Mouse (Mus musculus): ENCODE measurements at regions not wholly inside any gene's neighbourhood (a gene's known extent, or its start where the extent isn't known, plus 50 kb on each side); places are given as distances from the start of the nearest gene placed in this dataset.

- no peak for DNase-seq (ENCODE audit: low spot score in 2 of 2)
Measured at GRCm38 (mm10) chr1:186444701-186445131, 261.1 kb downstream of the Tgfb2 start.

DNA sequence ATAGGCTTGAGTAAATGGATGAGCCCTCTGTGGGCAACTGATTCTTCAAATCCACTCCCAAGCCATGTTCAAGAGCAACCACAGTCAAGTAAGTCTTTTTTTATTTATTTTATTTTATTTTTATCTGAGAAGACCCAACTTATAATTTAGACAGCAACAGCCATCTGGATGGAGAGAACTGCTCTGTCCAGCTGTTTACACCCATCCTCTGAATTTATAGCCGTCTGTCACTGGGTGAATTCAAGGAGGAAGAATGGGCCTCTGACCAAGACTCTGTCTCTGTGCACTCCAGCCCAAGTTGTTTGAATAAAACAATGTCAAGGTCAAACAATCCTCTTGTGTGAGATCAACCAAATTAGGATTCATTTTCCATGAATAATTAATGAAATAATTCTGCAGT, 263.6 kb downstream of the Tgfb2 start:
- DNase-seq (ENCODE audit: low spot score in 2 of 2): no peak

DNA sequence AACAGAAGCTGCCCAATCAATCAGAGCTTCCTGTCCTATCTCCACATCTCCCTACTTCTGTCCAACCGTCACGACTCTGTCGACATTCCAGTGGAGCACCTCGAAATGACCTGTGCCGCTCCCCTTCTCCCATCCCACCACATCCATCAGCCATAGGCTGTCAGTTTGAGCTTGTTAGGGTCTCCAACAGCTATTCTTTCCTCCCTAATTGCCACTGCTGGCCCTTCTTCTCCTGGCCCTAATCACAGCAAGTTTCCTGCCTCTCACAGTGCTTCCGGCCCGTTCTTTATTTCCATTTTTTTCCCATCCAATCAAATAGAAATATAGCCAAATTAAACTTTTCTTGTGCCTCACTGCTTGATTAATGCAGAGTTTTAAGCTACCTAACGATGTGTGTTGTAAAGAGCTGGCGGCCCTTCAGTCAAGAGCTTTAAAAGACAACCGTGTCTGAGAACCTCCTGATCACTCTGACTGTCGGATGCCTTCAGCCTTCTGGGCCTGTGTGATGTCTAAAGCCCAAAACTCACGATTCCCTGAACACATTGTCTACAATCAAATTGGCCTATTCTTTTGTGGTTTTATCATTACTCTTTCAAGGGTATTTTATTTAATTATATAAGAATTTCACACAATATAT, 270.3 kb downstream of the Tgfb2 start:
- no peak for DNase-seq (ENCODE audit: low spot score in 2 of 2)

- DNase-seq (ENCODE audit: low spot score in 2 of 2): peak in 1 of 2 experiments; percentile 14
Measured at GRCm38 (mm10) chr1:186434782-186435181, 271.0 kb downstream of the Tgfb2 start.

DNA sequence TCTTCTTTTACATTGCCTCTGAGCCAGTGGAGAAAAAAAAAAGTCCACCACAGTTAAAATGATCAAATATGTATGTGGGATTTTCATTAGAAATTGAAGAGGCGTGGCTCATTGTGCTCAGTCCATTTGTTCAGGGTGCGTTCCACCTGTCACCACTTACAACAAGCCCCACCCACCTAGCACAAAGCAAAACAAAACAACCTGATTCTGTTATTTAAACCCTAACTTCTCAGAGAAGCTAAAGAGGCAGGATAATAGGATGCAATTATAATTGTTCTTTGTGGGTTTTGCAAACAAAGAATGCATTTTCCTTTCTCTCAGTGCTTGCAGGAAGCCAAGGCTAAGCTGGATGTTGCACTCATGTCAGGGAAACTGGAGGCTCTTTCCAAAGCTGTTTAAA, 271.8 kb downstream of the Tgfb2 start:
- DNase-seq (ENCODE audit: low spot score in 2 of 2): no peak

GRCm38 (mm10) chr1:186433169-186433665, 272.6 kb downstream of the Tgfb2 start:
- peak in 1 of 2 experiments; percentile 13 for DNase-seq (ENCODE audit: low spot score in 2 of 2)

GRCm38 (mm10) chr1:186425421-186425820, 280.4 kb downstream of the Tgfb2 start:
- DNase-seq (ENCODE audit: low spot score in 2 of 2): no peak

DNA sequence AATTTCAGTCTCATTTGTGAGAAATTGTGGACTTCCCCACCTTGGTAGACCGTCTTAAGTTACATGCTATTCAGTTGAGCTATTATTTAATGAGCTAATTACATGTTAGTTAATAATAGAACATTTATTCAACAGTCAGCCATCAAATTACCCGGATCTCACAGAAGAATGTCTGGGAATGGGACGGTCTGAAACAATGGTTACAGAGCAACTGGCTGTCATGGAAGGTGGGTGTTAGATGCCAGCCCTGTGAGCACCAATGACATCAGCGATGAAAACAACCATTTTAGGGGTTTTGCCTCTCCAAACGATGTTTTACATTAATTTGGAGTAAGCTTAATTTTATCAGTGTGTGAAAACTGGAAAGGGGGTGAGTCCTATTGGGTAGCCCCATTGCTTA, 281.7 kb downstream of the Tgfb2 start:
- DNase-seq (ENCODE audit: low spot score in 2 of 2): no peak

- no peak for DNase-seq (ENCODE audit: low spot score in 2 of 2)
Measured at GRCm38 (mm10) chr1:186417101-186417500, 288.7 kb downstream of the Tgfb2 start.

DNA sequence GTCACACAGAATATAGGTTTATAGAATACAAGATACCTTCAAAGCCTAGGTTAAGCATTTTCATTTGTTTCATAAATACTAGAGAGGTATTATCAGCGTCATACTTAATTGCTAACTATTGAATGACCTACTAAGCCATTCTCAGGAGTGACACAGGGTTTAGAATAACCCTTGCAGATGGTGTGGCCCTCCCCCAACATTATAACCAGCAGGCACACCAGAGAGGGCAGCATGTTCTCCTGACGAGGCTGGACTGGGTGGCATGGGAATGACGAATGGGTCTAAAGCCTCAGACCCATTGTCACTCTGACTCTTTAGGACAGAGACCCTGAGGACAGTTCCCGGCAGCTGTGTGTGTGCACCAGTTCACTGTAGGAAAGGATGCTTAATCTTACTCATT, 290.5 kb downstream of the Tgfb2 start:
- DNase-seq (ENCODE audit: low spot score in 2 of 2): no peak

GRCm38 (mm10) chr1:186413886-186414245, 291.9 kb downstream of the Tgfb2 start:
- no peak for DNase-seq (ENCODE audit: low spot score in 2 of 2)

GRCm38 (mm10) chr1:186413064-186413885, 292.5 kb downstream of the Tgfb2 start:
- peak; percentile 40 to 54 for DNase-seq (ENCODE audit: low spot score in 2 of 2)

DNA sequence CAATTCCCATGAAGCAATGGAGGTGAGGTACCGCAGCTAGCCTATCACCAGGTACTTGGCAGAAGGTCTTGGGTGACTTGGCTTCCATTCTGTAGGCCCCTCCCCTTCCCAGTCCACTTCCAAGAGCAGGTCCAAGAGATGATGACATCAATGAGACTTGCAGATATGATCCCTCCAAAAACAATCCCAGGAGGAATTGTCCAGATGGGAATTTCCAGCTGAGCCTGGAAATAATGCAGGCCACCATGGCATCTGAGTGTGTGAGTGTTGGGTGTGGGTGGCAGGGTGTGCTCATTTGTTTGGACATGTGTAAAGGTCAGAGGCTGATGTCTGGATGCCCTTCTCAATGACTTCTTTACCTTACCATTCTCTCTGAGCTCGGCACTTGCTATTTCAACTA, 293.5 kb downstream of the Tgfb2 start:
- DNase-seq (ENCODE audit: low spot score in 2 of 2): no peak

DNA sequence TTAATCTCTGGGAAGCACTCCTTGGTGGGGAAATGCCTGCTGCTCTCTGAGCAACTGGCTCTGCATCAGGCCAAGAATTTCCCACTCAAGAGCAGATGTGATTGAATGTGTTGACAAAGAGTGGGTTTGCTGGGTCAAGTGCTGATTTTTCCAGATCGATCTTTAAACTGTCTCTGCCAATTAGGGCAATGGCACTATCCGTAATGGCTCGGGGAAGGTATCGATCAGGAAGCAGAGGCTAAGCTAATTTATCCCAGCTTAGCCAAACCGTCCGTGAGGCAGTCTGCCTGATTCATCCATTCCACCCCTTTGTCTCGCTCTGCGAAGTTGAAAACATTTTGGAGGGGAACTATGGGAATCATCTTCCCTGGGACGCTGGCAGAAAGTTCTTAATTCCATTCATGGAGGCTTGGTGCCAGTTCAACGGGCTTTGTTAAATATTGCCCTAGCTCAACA, 291.9 kb upstream of the Lyplal1 start:
- DNase-seq (ENCODE audit: low spot score in 2 of 2): no peak

DNA sequence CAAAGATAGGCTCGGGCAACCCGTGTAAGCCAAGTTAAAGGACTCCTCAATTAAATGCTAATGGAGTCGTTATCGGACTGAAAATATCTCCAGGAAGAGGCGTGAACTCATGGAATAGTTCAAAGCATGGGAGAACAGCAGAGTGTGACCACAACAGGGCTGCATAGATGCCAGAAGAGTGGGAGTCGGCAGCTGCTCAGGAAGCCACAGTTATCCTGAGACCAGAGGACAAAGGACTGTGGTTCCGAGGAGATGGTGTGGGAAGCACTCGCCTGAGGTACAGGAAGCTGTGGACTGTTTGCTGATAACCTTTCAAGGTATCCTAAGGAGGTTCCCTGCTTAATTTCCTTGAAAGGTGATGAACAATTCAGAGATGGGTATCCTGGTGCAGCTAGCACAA, 290.5 kb upstream of the Lyplal1 start:
- DNase-seq (ENCODE audit: low spot score in 2 of 2): no peak

DNA sequence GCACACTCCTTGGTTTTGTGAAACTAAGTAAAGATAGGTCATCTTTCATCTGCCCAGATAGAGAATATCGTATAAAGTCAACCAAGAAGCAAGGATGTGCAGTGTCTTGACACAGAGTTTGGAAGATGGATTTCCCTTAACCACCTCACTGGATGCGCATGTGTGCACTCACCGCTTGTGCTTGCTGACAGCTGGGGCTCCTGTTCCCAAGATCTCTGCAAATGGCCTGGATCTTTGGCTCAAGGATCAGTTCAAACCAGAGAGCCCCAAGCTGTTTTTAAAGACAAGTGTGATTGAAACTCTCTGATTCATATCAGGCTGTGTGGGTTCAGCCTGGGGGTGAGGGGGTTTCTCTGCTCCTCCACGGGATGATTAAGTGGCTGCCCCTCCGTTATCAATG, 288.6 kb upstream of the Lyplal1 start:
- no peak for DNase-seq (ENCODE audit: low spot score in 2 of 2)

GRCm38 (mm10) chr1:186399762-186400161, 282.7 kb upstream of the Lyplal1 start:
- DNase-seq (ENCODE audit: low spot score in 2 of 2): no peak

- DNase-seq (ENCODE audit: low spot score in 2 of 2): peak; percentile 14 to 23
Measured at GRCm38 (mm10) chr1:186393005-186393404, 275.9 kb upstream of the Lyplal1 start.

GRCm38 (mm10) chr1:186384440-186384839, 267.3 kb upstream of the Lyplal1 start:
- DNase-seq (ENCODE audit: low spot score in 2 of 2): no peak

DNA sequence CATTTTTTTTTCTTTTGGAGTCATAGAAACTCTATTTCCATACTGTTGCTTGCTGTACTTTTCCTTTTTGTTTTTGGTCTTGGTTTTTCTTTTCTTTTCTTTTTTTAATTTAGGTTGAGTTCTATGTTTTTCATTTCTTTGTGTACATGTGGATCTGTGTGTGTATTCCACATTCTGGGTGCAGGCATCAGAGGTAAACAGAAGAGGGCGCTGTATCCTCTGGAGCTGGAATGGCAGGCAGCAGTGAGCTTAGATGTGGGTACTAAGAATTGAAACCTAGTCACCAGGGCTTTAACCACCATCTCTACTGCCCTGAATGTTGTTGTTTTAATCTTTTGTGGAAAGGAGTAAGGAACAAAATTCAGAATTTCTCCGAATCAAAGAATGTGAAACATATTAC, 266.3 kb upstream of the Lyplal1 start:
- no peak for DNase-seq (ENCODE audit: low spot score in 2 of 2)

DNA sequence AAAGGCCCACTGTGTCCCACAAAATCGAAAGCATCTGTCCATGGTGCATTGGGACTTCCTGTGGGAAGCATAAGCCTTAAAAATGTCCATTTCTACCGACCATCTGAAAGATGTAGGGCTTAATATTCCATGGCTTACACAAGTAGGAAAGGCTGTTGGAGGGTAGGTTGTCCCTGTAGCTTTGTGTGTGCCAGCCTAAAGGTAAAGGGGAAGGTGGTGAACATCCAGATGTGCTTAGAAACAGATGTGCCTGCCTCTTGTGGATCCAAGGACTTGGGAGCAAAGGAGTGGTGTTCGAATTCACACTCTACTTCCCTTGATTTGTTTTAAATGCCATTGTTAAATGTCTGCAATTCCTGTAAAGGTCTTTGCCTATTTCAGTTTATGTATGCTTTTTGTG, 265.9 kb upstream of the Lyplal1 start:
- DNase-seq (ENCODE audit: low spot score in 2 of 2): no peak

DNA sequence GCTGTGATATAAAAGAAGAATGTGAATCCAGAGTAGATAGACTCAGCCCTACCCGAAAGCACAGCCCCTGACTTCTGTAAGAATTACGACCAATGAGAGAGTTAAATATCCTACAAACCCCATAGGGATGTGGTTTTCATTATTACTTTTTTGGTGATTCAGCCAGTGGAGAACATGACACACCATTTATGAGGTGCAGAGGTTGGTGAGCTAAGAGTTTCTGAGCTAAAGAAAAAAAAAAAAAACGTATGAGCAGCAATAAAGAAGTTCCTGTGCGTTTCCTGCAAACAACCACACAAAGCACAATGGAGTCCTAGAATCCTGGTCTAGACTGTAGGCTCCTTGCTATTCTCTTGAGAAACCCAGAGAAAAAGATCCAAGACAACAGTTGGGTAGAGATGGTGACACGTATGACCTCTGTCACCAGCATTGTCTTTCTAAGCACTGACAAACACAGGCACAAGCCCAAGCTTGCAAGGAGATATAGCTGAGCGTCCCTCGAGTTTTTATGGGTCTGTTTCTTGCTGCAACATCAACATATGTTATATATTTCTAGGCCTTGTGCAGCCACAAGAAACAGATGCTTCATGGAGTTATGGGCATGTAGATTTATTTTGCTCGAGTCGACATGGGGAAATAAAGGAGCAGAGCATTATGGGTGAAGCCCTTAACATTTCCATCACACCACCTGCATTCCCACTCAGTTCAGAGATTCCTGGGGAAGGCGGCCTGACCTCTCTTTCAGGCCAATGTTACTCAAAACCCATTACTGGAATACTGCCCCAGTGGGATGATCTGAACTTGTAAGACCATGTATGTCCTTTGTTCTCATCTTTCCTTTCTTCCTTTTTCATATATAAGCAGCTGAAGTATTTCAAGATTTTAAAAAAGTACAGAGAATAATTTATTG, 263.1 kb upstream of the Lyplal1 start:
- no peak for DNase-seq (ENCODE audit: low spot score in 2 of 2)
